Mouse (Mus musculus) limb, embryonic 14.5 days (tissue): Measurements from ENCODE around the gene Hdac4. TPM values are rescaled to one million over a fixed set of nuclear protein-coding genes. Genes with fewer than 3 reads are reported as not detected.

ENCODE experiments used
- ATAC-seq: fragments of 200-750 bp; cut with Nextera tagmentation; 2 replicates; pipeline ENCODE4 v1.8.0; 2017; ENCODE audit warnings: low read depth, moderate number of reproducible peaks, moderate TSS enrichment; ENCODE audit not compliant: low FRiP score
- DNase-seq: peaks from one replicate; pipeline ENCODE4 v3.0.0-alpha.2; 2015; ENCODE audit warnings: low spot score
- H3K27ac ChIP-seq: fragments of 300-500 bp; sonication (generic); replicated peaks from 2 replicates; pipeline ENCODE4 v1.5.1; 2014; ENCODE audit warnings: low read depth, mild to moderate bottlenecking, low read length, moderate library complexity, mixed read lengths
- H3K27me3 ChIP-seq: fragments of 300-500 bp; sonication (generic); 2 replicates; pipeline ENCODE4 v1.6.1; 2014; ENCODE audit warnings: low read length, mixed read lengths; ENCODE audit not compliant: control insufficient read depth, insufficient read depth
- H3K36me3 ChIP-seq: fragments of 300-500 bp; sonication (generic); 2 replicates; pipeline ENCODE4 v1.6.1; 2014; ENCODE audit warnings: mild to moderate bottlenecking, low read length, moderate library complexity, mixed read lengths; ENCODE audit not compliant: control insufficient read depth, insufficient read depth
- H3K4me1 ChIP-seq: fragments of 300-500 bp; sonication (generic); 2 replicates; pipeline ENCODE4 v1.6.1; 2014; ENCODE audit warnings: antibody characterized with exemption, low read length, mixed read lengths; ENCODE audit not compliant: control insufficient read depth, insufficient read depth
- H3K4me2 ChIP-seq: fragments of 300-500 bp; sonication (generic); replicated peaks from 2 replicates; pipeline ENCODE4 v1.6.1; 2014; ENCODE audit warnings: low read depth, mild to moderate bottlenecking, low read length, moderate library complexity; ENCODE audit not compliant: severe bottlenecking
- H3K4me3 ChIP-seq: fragments of 300-500 bp; sonication (generic); replicated peaks from 2 replicates; pipeline ENCODE4 v1.5.1; 2014; ENCODE audit warnings: low read length
- H3K9ac ChIP-seq: fragments of 300-500 bp; sonication (generic); 2 replicates; pipeline ENCODE4 v1.6.1; 2014; ENCODE audit warnings: mild to moderate bottlenecking, low read depth, low read length, moderate library complexity; ENCODE audit not compliant: severe bottlenecking
- H3K9me3 ChIP-seq: fragments of 300-500 bp; sonication (generic); 2 replicates; pipeline ENCODE4 v1.6.1; 2016; ENCODE audit warnings: low read length; ENCODE audit not compliant: control insufficient read depth
- POLR2A ChIP-seq: fragments of 200-500 bp; IDR thresholded peaks from 2 replicates; pipeline ENCODE4 v1.8.0; 2012; ENCODE audit warnings: inconsistent platforms, mild to moderate bottlenecking, moderate library complexity, borderline replicate concordance; ENCODE audit not compliant: insufficient read depth, insufficient read length; ENCODE audit errors: extremely low read depth
- WGBS: fragments of 180-500 bp; shearing (Covaris S2); extraction: QIAGEN DNeasy Blood & Tissue Kit; methylation state at CpG from one replicate; pipeline ENCODE4 v1.1.7; 2014; 5-methylcytosine and 5-hydroxymethylcytosine counted together
- polyA plus RNA-seq, 2 experiments: library from polyadenylated mRNA; depleted of rRNA in 1 of 2; stranded (reverse) in 1 of 2; unstranded in 1 of 2; fragments of >200 nt; fragmentation: Nextera tagmentation in 1 of 2; extraction: Ambion mirVana in 1 of 2; gene quantifications; 2 replicates each; pipeline versions ENCODE4 v1.2.1 to v1.2.3; 2012 to 2014

The Hdac4 gene
- polyA plus RNA-seq, 2 experiments: 15.2 to 25.4 TPM

- Histone ChIP-seq H3K9me3 (no peaks in the 10 kb centered on the region), H3K36me3 (no peaks in the 10 kb centered on the region), H3K4me1 (0 out of 2 replicates have a peak, but pooled peaks cover 2% of the 10 kb centered on the region), H3K27ac (no peak overlapping the region), H3K4me3 (no peak overlapping the region), H3K9ac (no peak overlapping the region), H3K4me2 (no peak overlapping the region), H3K27me3 (no peaks in the 10 kb centered on the region)
- ATAC-seq: no peak
- no peak for DNase-seq
- no peak for TF ChIP-seq POLR2A
- WGBS: 61% methylated on average over 2 of the region's 2 CpGs
Measured at GRCm38 (mm10) chr1:92055149-92055548, 140.3 kb downstream of the Hdac4 start.

GRCm38 (mm10) chr1:92052190-92052589 lies 143.3 kb downstream of the Hdac4 start:
- no peak overlapping the region for H3K4me2 ChIP-seq
- no peak overlapping the region for H3K27ac ChIP-seq
- ATAC-seq (no peak), DNase-seq (no peak)
- no peaks in the 10 kb centered on the region for H3K27me3 ChIP-seq
- H3K9ac ChIP-seq: no peak overlapping the region
- WGBS: 87% methylated on average over 4 of the region's 4 CpGs
- H3K4me1 ChIP-seq: 0 out of 2 replicates have a peak, but pooled peaks cover 2% of the 10 kb centered on the region
- no peak for TF ChIP-seq POLR2A
- no peak overlapping the region for H3K4me3 ChIP-seq
- no peaks in the 10 kb centered on the region for H3K36me3 ChIP-seq
- H3K9me3 ChIP-seq: no peaks in the 10 kb centered on the region

- no peak overlapping the region for H3K27ac ChIP-seq
- H3K27me3 ChIP-seq: no peaks in the 10 kb centered on the region
- H3K9ac ChIP-seq: no peak overlapping the region
- ATAC-seq: no peak
- TF ChIP-seq POLR2A: no peak
- no peak overlapping the region for H3K4me2 ChIP-seq
- no peaks in the 10 kb centered on the region for H3K36me3 ChIP-seq
- H3K4me3 ChIP-seq: no peak overlapping the region
- DNase-seq: no peak
- 0 out of 2 replicates have a peak, but pooled peaks cover 2% of the 10 kb centered on the region for H3K4me1 ChIP-seq
- WGBS: 87% methylated on average over 4 of the region's 4 CpGs
- no peaks in the 10 kb centered on the region for H3K9me3 ChIP-seq
Measured at GRCm38 (mm10) chr1:92051489-92052062, 143.9 kb downstream of the Hdac4 start.

- Histone ChIP-seq H3K27me3 (no peaks in the 10 kb centered on the region), H3K4me1 (0 out of 2 replicates have a peak, but pooled peaks cover 2% of the 10 kb centered on the region), H3K27ac (no peak overlapping the region), H3K4me3 (no peak overlapping the region), H3K9ac (no peak overlapping the region), H3K36me3 (no peaks in the 10 kb centered on the region), H3K4me2 (no peak overlapping the region), H3K9me3 (no peaks in the 10 kb centered on the region)
- DNase-seq (no peak), ATAC-seq (no peak)
- TF ChIP-seq POLR2A: no peak
Measured at GRCm38 (mm10) chr1:92050992-92051391, 144.5 kb downstream of the Hdac4 start.

- H3K9me3 ChIP-seq: no peaks in the 10 kb centered on the region
- 0 out of 2 replicates have a peak, but pooled peaks cover 4% of the 10 kb centered on the region for H3K4me1 ChIP-seq
Measured at GRCm38 (mm10) chr1:92050566-92050965, 144.9 kb downstream of the Hdac4 start.

More at GRCm38 (mm10) chr1:92050566-92050965, 144.9 kb downstream of the Hdac4 start:
- DNase-seq: no peak
- Histone ChIP-seq H3K27ac (no peak overlapping the region), H3K4me3 (no peak overlapping the region), H3K27me3 (no peaks in the 10 kb centered on the region), H3K36me3 (no peaks in the 10 kb centered on the region), H3K4me2 (no peak overlapping the region), H3K9ac (no peak overlapping the region)
- WGBS: 42% methylated on average over 3 of the region's 3 CpGs
- TF ChIP-seq POLR2A: no peak
- no peak for ATAC-seq
